Mouse (Mus musculus) liver, embryonic 14.5 days (tissue): Measurements from ENCODE around the gene Slc35b3. TPM values are rescaled to one million over a fixed set of nuclear protein-coding genes. Genes with fewer than 3 reads are reported as not detected.

Source experiments
- ATAC-seq: fragments of 200-750 bp; cut with Nextera tagmentation; 2 replicates; pipeline ENCODE4 v1.8.0; 2017; ENCODE audit warnings: moderate number of reproducible peaks, mild to moderate bottlenecking, moderate library complexity; ENCODE audit not compliant: insufficient read depth
- DNase-seq, 3 experiments: peaks; one replicate each; pipeline ENCODE4 v3.0.0-alpha.2; 2012 to 2013; ENCODE audit warnings: low read depth in 3 of 3, low spot score in 3 of 3
- H3K27ac ChIP-seq: fragments of 300-500 bp; sonication (generic); 2 replicates; pipeline ENCODE4 v1.5.1; 2014; ENCODE audit warnings: moderate library complexity, mild to moderate bottlenecking, control low read depth, inconsistent platforms
- H3K27me3 ChIP-seq: fragments of 300-500 bp; sonication (generic); 2 replicates; pipeline ENCODE4 v1.6.1; 2014; ENCODE audit warnings: mild to moderate bottlenecking, low read length, moderate library complexity; ENCODE audit not compliant: control insufficient read depth, insufficient read depth
- H3K36me3 ChIP-seq: fragments of 300-500 bp; sonication (generic); replicated peaks from 2 replicates; pipeline ENCODE4 v1.6.1; 2014; ENCODE audit warnings: low read depth; ENCODE audit not compliant: control insufficient read depth, insufficient read depth
- H3K4me1 ChIP-seq, 2 experiments: fragments of 200-500 bp in 1 of 2; fragments of 300-500 bp in 1 of 2; sonication (generic) in 1 of 2; replicated peaks; 2 replicates each; pipeline ENCODE4 v1.6.1; 2012 to 2014; ENCODE audit warnings: antibody characterized with exemption in 1 of 2, inconsistent platforms in 1 of 2, low read length in 1 of 2; ENCODE audit not compliant: control insufficient read depth in 2 of 2, insufficient read depth in 2 of 2
- H3K4me2 ChIP-seq: fragments of 300-500 bp; sonication (generic); 2 replicates; pipeline ENCODE4 v1.6.1; 2014; ENCODE audit warnings: low read depth, mild to moderate bottlenecking, control low read depth, moderate library complexity
- H3K4me3 ChIP-seq, 2 experiments: fragments of 200-500 bp in 1 of 2; fragments of 300-500 bp in 1 of 2; sonication (generic) in 1 of 2; 2 replicates each; pipeline ENCODE4 v1.5.1; 2012 to 2014; ENCODE audit warnings: low read depth in 2 of 2, low read length in 2 of 2, mild to moderate bottlenecking in 2 of 2, control low read depth in 1 of 2, inconsistent platforms in 1 of 2, moderate library complexity in 1 of 2; ENCODE audit not compliant: insufficient read depth in 1 of 2
- H3K9ac ChIP-seq: fragments of 300-500 bp; sonication (generic); replicated peaks from 2 replicates; pipeline ENCODE4 v1.6.1; 2014; ENCODE audit warnings: mild to moderate bottlenecking, control low read depth, moderate library complexity
- H3K9me3 ChIP-seq: fragments of 300-500 bp; sonication (generic); 2 replicates; pipeline ENCODE4 v1.6.1; 2016; ENCODE audit warnings: low read length, mixed read lengths; ENCODE audit not compliant: control insufficient read depth
- CTCF ChIP-seq: IDR thresholded peaks from 2 replicates; pipeline ENCODE4 v1.5.1; 2016; ENCODE audit warnings: antibody characterized with exemption, low read depth, control low read depth
- EP300 ChIP-seq: IDR thresholded peaks from 2 replicates; pipeline ENCODE4 v1.6.1; 2016; ENCODE audit warnings: antibody characterized with exemption, low read depth
- WGBS: fragments of 180-500 bp; shearing (Covaris S2); extraction: QIAGEN DNeasy Blood & Tissue Kit; methylation state at CpG from one replicate; pipeline ENCODE4 v1.1.7; 2014; ENCODE audit not compliant: insufficient replicate concordance; 5-methylcytosine and 5-hydroxymethylcytosine counted together
- polyA plus RNA-seq, 2 experiments: library from polyadenylated mRNA; depleted of rRNA in 1 of 2; stranded (reverse) in 1 of 2; unstranded in 1 of 2; fragments of >200 nt; fragmentation: Nextera tagmentation in 1 of 2; extraction: Ambion mirVana in 1 of 2; gene quantifications; 2 replicates each; pipeline versions ENCODE4 v1.2.1 to v1.2.3; 2012 to 2014

Gene Slc35b3
- polyA plus RNA-seq, 2 experiments, result 9.2 to 10.3 TPM

DNA sequence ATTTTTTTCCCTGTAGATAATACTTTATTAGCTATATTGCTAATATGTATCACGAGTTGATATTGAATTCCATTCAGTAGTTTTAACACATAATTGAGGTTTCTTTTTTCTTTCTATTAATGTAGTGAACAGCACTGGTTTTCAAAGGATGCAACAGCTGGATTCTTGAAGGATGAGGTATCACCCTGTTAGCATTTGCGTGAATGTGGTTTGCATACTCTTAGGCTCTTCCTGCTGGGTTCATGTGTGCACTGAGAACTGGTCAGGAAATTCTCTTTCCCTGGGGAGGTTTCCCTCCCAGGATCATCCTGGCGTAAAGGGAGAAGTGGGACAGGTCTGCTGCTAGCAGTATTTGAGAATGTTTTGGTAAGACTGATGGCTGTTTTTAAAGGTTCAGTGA lies 38.0 kb downstream of the Slc35b3 start:
- Histone ChIP-seq H3K9ac (no peak overlapping the region), H3K4me1 (no peaks in the 10 kb centered on the region), H3K4me2 (no peak overlapping the region), H3K36me3 (no peaks in the 10 kb centered on the region), H3K4me3 (no peak overlapping the region), H3K27me3 (no peaks in the 10 kb centered on the region), H3K9me3 (no peaks in the 10 kb centered on the region), H3K27ac (no peak overlapping the region)
- 40% methylated on average over 3 of the region's 3 CpGs for WGBS
- ATAC-seq (no peak), DNase-seq (no peak)
- no peak for TF ChIP-seq EP300
- TF ChIP-seq CTCF, result no peak

DNA sequence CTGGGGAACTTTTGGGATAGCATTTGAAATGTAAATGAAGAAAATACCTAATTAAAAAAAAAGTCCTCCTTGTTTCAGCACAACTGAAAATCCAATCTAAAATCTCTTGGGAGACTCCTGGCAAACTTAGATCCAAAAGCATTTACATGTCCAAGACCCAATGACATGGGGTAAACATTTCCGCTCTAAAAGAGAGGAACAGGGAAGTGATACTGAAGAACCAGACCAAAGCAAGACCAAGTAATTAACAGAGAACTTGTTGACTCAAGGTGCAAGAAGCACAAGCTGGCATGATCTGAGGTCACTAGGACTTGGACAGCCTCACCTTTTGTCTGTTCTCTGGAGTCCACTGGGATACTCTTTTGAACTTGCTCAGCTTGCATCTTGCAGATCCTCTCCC lies 39.4 kb downstream of the Slc35b3 start:
- Histone ChIP-seq H3K9ac (no peak overlapping the region), H3K27me3 (no peaks in the 10 kb centered on the region), H3K27ac (no peak overlapping the region), H3K4me2 (no peak overlapping the region), H3K36me3 (no peaks in the 10 kb centered on the region), H3K4me1 (no peaks in the 10 kb centered on the region), H3K9me3 (no peaks in the 10 kb centered on the region), H3K4me3 (no peak overlapping the region)
- ATAC-seq, result no peak
- DNase-seq, result no peak
- TF ChIP-seq CTCF, result no peak
- TF ChIP-seq EP300, result no peak
- 62% methylated on average over 1 of the region's 1 CpGs for WGBS

DNA sequence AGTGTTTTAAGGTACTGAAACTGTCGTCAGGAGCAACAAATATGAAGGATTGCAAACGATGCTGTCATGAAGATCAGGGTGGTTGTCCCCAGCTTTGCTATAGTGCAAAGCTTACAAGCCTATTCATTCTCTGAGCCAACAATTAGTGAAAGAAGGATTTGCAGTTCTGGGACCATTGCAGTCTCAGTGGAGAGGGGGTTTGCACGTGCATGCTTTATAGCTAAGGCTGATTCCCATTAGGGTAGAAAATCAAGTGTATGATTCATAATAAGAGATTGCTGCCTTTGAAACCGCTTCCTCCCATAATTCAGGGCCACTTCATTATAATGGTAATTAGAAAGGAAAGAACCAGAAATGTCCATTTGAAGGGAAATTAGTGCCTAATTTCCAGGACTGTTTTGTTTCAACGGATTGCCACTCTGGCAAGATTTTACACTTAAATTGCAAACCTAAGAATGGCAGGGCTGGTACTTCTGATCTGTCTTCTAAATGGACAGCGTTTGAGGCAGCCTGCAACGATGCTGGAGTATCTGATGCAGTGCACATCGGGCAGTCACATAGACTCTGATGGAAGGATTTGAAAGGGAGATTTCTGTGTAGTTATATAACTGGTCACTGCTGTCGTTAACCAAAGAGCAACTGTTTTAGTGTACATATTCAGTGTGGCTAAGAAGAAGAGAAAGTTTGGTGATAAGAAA lies 42.3 kb downstream of the Slc35b3 start:
- no peaks in the 10 kb centered on the region for H3K27me3 ChIP-seq
- no peak overlapping the region for H3K9ac ChIP-seq
- H3K4me3 ChIP-seq, result no peak overlapping the region
- H3K9me3 ChIP-seq, result no peaks in the 10 kb centered on the region
- H3K4me1 ChIP-seq, result no peaks in the 10 kb centered on the region
- no peak for DNase-seq
- TF ChIP-seq CTCF, result no peak
- H3K4me2 ChIP-seq, result no peak overlapping the region
- no peak for ATAC-seq
- no peaks in the 10 kb centered on the region for H3K36me3 ChIP-seq
- H3K27ac ChIP-seq, result no peak overlapping the region
- WGBS, result 61% methylated on average over 9 of the region's 9 CpGs

DNA sequence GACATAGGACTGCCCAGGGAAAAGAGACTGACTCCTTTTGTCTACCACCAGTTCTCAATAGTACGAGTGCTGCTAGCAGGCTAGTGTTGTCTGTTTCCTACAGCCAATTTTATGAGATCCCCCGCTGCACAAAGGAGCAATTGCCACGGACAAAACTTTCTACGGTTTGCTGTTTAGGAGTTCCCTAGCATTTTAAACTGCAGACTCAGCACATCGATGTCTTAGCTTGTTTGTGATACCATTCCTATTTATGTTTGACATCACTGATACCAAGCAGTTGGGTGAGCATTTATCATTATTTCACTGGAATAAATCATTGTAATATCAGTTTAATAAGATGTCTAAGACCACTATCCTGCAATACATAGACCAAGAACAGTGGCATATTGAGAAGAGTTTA lies 43.1 kb downstream of the Slc35b3 start:
- no peaks in the 10 kb centered on the region for H3K4me1 ChIP-seq
- no peak overlapping the region for H3K4me2 ChIP-seq
- no peaks in the 10 kb centered on the region for H3K9me3 ChIP-seq
- 56% methylated on average over 5 of the region's 5 CpGs for WGBS
- no peak for DNase-seq
- no peak overlapping the region for H3K9ac ChIP-seq
- no peak for TF ChIP-seq CTCF
- no peak for TF ChIP-seq EP300
- no peak overlapping the region for H3K27ac ChIP-seq
- no peak for ATAC-seq
- no peak overlapping the region for H3K4me3 ChIP-seq
- no peaks in the 10 kb centered on the region for H3K27me3 ChIP-seq
- no peaks in the 10 kb centered on the region for H3K36me3 ChIP-seq

DNA sequence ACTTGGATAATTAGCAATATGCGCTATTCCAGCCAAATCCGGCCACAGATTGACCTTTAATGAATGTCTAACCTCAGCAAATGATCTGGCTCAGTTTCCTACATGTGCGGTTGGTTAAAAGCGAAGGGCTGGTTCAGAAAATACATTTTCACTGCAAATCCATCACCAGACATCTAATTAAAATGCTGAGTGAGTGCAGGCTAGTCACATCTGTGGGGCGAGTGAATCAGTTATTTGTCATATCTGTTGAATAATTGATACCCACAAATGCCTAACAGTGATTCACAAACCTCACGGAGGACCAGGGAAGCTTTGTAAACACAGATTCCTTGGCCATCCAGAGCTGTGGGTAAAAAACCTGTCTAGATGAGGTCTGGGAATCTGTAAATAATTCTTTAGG lies 45.9 kb downstream of the Slc35b3 start:
- Histone ChIP-seq H3K27ac (no peak overlapping the region), H3K27me3 (no peaks in the 10 kb centered on the region), H3K36me3 (no peaks in the 10 kb centered on the region), H3K4me2 (no peak overlapping the region), H3K4me1 (no peaks in the 10 kb centered on the region), H3K4me3 (no peak overlapping the region), H3K9ac (no peak overlapping the region), H3K9me3 (no peaks in the 10 kb centered on the region)
- DNase-seq (no peak), ATAC-seq (no peak)
- 68% methylated on average over 6 of the region's 6 CpGs for WGBS
- TF ChIP-seq CTCF (no peak), EP300 (no peak)
